Mouse (Mus musculus) kidney, embryonic 14.5 days (tissue): ENCODE results near the gene Slc9a1. TPM values are rescaled to one million over a fixed set of nuclear protein-coding genes. Genes with fewer than 3 reads are reported as not detected.

Experiments used
- ATAC-seq: fragments of 200-750 bp; cut with Nextera tagmentation; 2 replicates; pipeline ENCODE4 v1.8.0; 2017; ENCODE audit warnings: moderate number of reproducible peaks, mild to moderate bottlenecking, moderate TSS enrichment, moderate library complexity; ENCODE audit not compliant: low FRiP score, low TSS enrichment
- H3K27ac ChIP-seq: fragments of 300-500 bp; sonication (generic); 2 replicates; pipeline ENCODE4 v1.5.1; 2014; ENCODE audit warnings: low read depth, mild to moderate bottlenecking, low read length, moderate library complexity, mixed read lengths
- H3K27me3 ChIP-seq: fragments of 300-500 bp; sonication (generic); 2 replicates; pipeline ENCODE4 v1.6.1; 2014; ENCODE audit warnings: mild to moderate bottlenecking, low read length; ENCODE audit not compliant: control insufficient read depth, insufficient read depth
- H3K36me3 ChIP-seq: fragments of 300-500 bp; sonication (generic); 2 replicates; pipeline ENCODE4 v1.6.1; 2014; ENCODE audit warnings: low read length, mixed read lengths; ENCODE audit not compliant: control insufficient read depth, insufficient read depth
- H3K4me1 ChIP-seq: fragments of 300-500 bp; sonication (generic); 2 replicates; pipeline ENCODE4 v1.6.1; 2014; ENCODE audit warnings: low read length, mixed read lengths; ENCODE audit not compliant: control insufficient read depth, insufficient read depth
- H3K4me2 ChIP-seq: fragments of 300-500 bp; sonication (generic); replicated peaks from 2 replicates; pipeline ENCODE4 v1.6.1; 2014; ENCODE audit warnings: low read depth, mild to moderate bottlenecking, low read length
- H3K4me3 ChIP-seq: fragments of 300-500 bp; sonication (generic); 2 replicates; pipeline ENCODE4 v1.5.1; 2014; ENCODE audit warnings: mild to moderate bottlenecking, low read length
- H3K9ac ChIP-seq: fragments of 300-500 bp; sonication (generic); 2 replicates; pipeline ENCODE4 v1.6.1; 2014; ENCODE audit warnings: low read depth, mild to moderate bottlenecking, low read length, moderate library complexity
- H3K9me3 ChIP-seq: fragments of 300-500 bp; sonication (generic); 2 replicates; pipeline ENCODE4 v1.6.1; 2016; ENCODE audit warnings: low read length; ENCODE audit not compliant: control insufficient read depth
- WGBS: fragments of 180-500 bp; shearing (Covaris S2); extraction: QIAGEN DNeasy Blood & Tissue Kit; methylation state at CpG from one replicate; pipeline ENCODE4 v1.1.7; 2014; 5-methylcytosine and 5-hydroxymethylcytosine counted together
- polyA plus RNA-seq: library from polyadenylated mRNA; unstranded; fragments of >200 nt; fragmentation: Nextera tagmentation; extraction: Ambion mirVana; gene quantifications from 2 replicates; pipeline ENCODE4 v1.2.1, GENCODE M21; 2014

Gene Slc9a1
- polyA plus RNA-seq, 1 experiment from 2014 or later, result 7.6 TPM

GRCm38 (mm10) chr4:133394981-133395573 lies 25.6 kb downstream of the Slc9a1 start:
- Histone ChIP-seq H3K27me3 (no peaks in the 10 kb centered on the region), H3K36me3 (no peaks in the 10 kb centered on the region), H3K4me3 (no peak overlapping the region), H3K27ac (no peak overlapping the region), H3K4me1 (peaks cover 36% of the 10 kb centered on the region), H3K4me2 (no peak overlapping the region), H3K9ac (no peak overlapping the region), H3K9me3 (no peaks in the 10 kb centered on the region)
- ATAC-seq, result no peak
- WGBS, result 88% methylated on average over 4 of the region's 4 CpGs

- Histone ChIP-seq H3K4me3 (no peak overlapping the region), H3K27me3 (no peaks in the 10 kb centered on the region), H3K36me3 (no peaks in the 10 kb centered on the region), H3K4me2 (no peak overlapping the region), H3K9me3 (no peaks in the 10 kb centered on the region), H3K9ac (no peak overlapping the region), H3K4me1 (peaks cover 33% of the 10 kb centered on the region), H3K27ac (no peak overlapping the region)
- WGBS, result 67% methylated on average over 2 of the region's 2 CpGs
- no peak for ATAC-seq
These were observed 26.6 kb downstream of the Slc9a1 start for GRCm38 (mm10) chr4:133396079-133396478.

DNA sequence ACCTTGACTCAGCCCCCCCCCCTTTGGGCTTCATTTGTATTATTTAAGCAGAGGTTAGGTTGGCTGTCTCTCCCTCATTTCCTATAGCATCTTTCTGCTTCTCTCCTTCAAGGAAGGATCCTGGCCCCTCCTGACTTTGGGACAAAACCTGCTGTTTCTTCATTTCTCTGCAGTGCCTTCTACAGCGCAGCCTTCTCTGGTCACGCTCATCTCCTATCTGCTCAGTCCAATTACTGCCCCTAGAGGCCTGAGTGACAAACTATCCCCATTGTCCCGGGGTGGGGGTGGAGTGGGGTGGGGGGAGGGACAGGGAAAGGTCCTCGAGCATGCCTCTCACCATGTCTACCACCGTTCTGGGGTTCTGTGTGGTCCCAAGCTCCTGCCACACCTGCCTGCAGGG lies 27.8 kb downstream of the Slc9a1 start:
- no peak overlapping the region for H3K27ac ChIP-seq
- WGBS, result 60% methylated on average over 5 of the region's 5 CpGs
- no peak overlapping the region for H3K4me3 ChIP-seq
- H3K4me1 ChIP-seq, result peaks cover 25% of the 10 kb centered on the region
- no peak overlapping the region for H3K9ac ChIP-seq
- H3K36me3 ChIP-seq, result no peaks in the 10 kb centered on the region
- ATAC-seq, result no peak
- no peaks in the 10 kb centered on the region for H3K27me3 ChIP-seq
- no peaks in the 10 kb centered on the region for H3K9me3 ChIP-seq
- no peak overlapping the region for H3K4me2 ChIP-seq

- H3K27me3 ChIP-seq, result no peaks in the 10 kb centered on the region
- no peaks in the 10 kb centered on the region for H3K36me3 ChIP-seq
- no peak overlapping the region for H3K9ac ChIP-seq
- no peak overlapping the region for H3K27ac ChIP-seq
- H3K9me3 ChIP-seq, result no peaks in the 10 kb centered on the region
- H3K4me2 ChIP-seq, result no peak overlapping the region
- no peak overlapping the region for H3K4me3 ChIP-seq
- no peak for ATAC-seq
- H3K4me1 ChIP-seq, result peaks cover 25% of the 10 kb centered on the region
- WGBS, result 71% methylated on average over 8 of the region's 8 CpGs
These were observed 28.5 kb downstream of the Slc9a1 start for GRCm38 (mm10) chr4:133397961-133398360.

GRCm38 (mm10) chr4:133398619-133399018 lies 29.1 kb downstream of the Slc9a1 start:
- no peak overlapping the region for H3K9ac ChIP-seq
- H3K4me1 ChIP-seq, result peaks cover 25% of the 10 kb centered on the region
- 82% methylated on average over 5 of the region's 5 CpGs for WGBS

DNA sequence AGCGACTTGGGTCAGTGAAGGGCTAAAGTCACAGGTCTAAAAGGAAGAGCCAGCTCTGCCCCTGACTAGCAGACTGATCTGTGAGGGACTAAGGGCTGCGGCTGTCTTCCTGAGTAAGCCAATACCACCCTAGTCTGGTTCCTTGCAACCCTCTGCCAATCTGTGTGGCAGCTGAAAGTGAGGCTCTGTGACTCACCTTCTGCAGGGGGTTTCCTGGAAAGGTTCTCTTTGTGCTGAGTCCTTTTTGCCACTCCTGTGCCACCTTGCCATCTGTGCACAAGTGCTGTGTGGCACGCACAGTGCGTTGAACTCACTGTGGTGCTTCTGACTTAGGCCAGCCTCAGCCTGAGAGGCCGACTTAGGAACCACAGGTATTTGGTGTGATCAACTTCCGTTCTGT lies 30.0 kb downstream of the Slc9a1 start:
- no peaks in the 10 kb centered on the region for H3K36me3 ChIP-seq

More at GRCm38 (mm10) chr4:133398619-133399018, 29.1 kb downstream of the Slc9a1 start:
- H3K4me3 ChIP-seq, result no peak overlapping the region
- no peak overlapping the region for H3K4me2 ChIP-seq
- H3K36me3 ChIP-seq, result no peaks in the 10 kb centered on the region
- H3K9me3 ChIP-seq, result no peaks in the 10 kb centered on the region
- no peak for ATAC-seq
- H3K27ac ChIP-seq, result no peak overlapping the region
- no peaks in the 10 kb centered on the region for H3K27me3 ChIP-seq

DNA sequence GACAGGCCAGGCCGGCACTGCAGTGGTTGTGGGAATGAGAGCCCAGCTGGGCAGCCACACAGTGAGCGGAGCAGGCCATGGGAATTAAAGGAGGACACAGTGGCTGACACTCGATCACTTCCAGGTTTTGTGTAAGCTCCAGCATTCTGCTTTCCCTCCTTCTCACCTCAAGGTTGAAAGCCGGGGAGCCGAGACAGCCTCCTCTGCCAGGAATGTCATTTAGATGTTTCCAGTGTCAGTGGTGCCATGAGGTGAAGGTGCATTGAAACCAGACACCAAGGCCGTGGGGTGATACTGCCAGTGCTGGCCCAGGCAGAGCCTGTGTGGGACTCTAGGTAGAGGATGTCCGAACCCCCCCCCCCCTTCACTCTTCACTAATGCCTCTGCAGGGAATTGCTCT lies 30.6 kb downstream of the Slc9a1 start:
- no peak overlapping the region for H3K27ac ChIP-seq
- H3K4me3 ChIP-seq, result no peak overlapping the region
- peaks cover 14% of the 10 kb centered on the region; the same call in 1 of the 2 replicates for H3K4me1 ChIP-seq
- no peaks in the 10 kb centered on the region for H3K36me3 ChIP-seq
- peak; percentile 42; the same call in 1 of the 2 replicates for ATAC-seq
- no peak overlapping the region for H3K4me2 ChIP-seq
- no peak overlapping the region for H3K9ac ChIP-seq
- no peaks in the 10 kb centered on the region for H3K9me3 ChIP-seq
- no peaks in the 10 kb centered on the region for H3K27me3 ChIP-seq
- 42% methylated on average over 7 of the region's 7 CpGs for WGBS

More for the DNA sequence above, 30.0 kb downstream of the Slc9a1 start:
- Histone ChIP-seq H3K27ac (no peak overlapping the region), H3K27me3 (no peaks in the 10 kb centered on the region), H3K9ac (no peak overlapping the region), H3K9me3 (no peaks in the 10 kb centered on the region), H3K4me3 (no peak overlapping the region), H3K4me2 (no peak overlapping the region), H3K4me1 (peaks cover 19% of the 10 kb centered on the region)
- 75% methylated on average over 6 of the region's 6 CpGs for WGBS
- ATAC-seq, result no peak

- H3K27ac ChIP-seq, result no peak overlapping the region
- H3K27me3 ChIP-seq, result no peaks in the 10 kb centered on the region
- H3K9ac ChIP-seq, result no peak overlapping the region
- H3K36me3 ChIP-seq, result no peaks in the 10 kb centered on the region
- WGBS, result 53% methylated on average over 13 of the region's 13 CpGs
- no peaks in the 10 kb centered on the region for H3K9me3 ChIP-seq
- H3K4me2 ChIP-seq, result no peak overlapping the region
- no peak overlapping the region for H3K4me3 ChIP-seq
- no peak for ATAC-seq
- peaks cover 19% of the 10 kb centered on the region; the same call in 1 of the 2 replicates for H3K4me1 ChIP-seq
These were observed 32.5 kb downstream of the Slc9a1 start for GRCm38 (mm10) chr4:133402011-133402410.

- H3K4me3 ChIP-seq, result no peak overlapping the region
- no peaks in the 10 kb centered on the region for H3K9me3 ChIP-seq
- no peaks in the 10 kb centered on the region for H3K27me3 ChIP-seq
- WGBS, result 73% methylated on average over 9 of the region's 9 CpGs
- H3K36me3 ChIP-seq, result no peaks in the 10 kb centered on the region
- no peak overlapping the region for H3K27ac ChIP-seq
- no peak overlapping the region for H3K4me2 ChIP-seq
- H3K9ac ChIP-seq, result no peak overlapping the region
- peaks cover 21% of the 10 kb centered on the region; the same call in 1 of the 2 replicates for H3K4me1 ChIP-seq
- ATAC-seq, result no peak
These were observed 34.2 kb downstream of the Slc9a1 start for GRCm38 (mm10) chr4:133403611-133404228.
